Mouse (Mus musculus): ENCODE data around the gene Gstm1. TPM values are rescaled to one million over a fixed set of nuclear protein-coding genes. Genes with fewer than 3 reads are reported as not detected.
A peak's percentile ranks its signal among the peaks of the same experiment; 100 is the strongest.
"Not testable (repeated sequence)": the region's sequence is repeated elsewhere in the genome, so short reads cannot be mapped to it uniquely, and the experiment has no call there.

Gstm1 gene
- total RNA-seq, 2 experiments from 2014 or later, result 156 to 320 TPM

DNA sequence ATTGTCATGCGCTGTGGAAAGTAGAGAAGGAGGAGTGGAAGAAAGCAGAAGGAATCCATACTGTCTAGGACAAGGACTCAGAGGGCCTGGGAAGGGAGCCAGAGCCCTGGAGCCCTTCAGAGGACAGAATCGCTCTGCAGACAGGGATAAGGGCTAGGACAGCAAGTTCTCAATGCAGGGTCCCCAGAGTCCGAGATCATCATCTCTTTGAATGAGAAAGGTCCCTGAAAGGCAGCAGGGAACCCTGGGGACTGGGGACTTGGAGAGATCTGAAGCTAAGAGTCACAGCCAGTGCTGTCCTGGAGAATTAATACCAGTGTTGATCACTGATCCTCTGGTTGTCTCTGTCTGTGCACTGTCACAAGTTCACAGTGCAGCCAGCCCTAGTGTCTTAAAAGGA lies 46.7 kb downstream of the Gstm1 start:
- ATAC-seq (ENCODE audit: poor library complexity, severe bottlenecking), result not testable (repeated sequence)

- no peak for ATAC-seq (ENCODE audit: poor library complexity, severe bottlenecking)
Measured at GRCm38 (mm10) chr3:107968724-107969395, 48.9 kb downstream of the Gstm1 start, which contains the start of gene Gstm3. Gene Gstm3 (minus strand): TSS chr3:107969283.

DNA sequence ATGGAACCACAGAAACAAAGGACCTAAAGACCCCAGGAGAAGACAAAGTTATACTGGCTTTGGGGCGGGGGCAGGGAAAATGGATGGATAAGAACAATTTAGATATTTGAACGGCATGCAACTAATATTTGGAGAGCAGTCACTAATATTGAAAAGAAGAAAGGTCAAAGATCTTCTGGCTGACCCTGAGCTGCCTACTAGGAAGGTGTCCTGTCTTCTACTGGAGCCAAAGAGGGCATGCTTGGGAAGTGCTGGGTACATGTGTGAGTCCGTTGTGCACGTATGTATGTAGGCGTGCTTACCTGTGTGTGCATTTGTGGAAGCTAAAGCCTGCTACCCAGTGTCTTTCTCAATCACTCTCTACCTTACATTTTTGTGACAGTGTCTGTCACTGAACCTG lies 51.1 kb downstream of the Gstm1 start:
- ATAC-seq (ENCODE audit: poor library complexity, severe bottlenecking), result no peak

GRCm38 (mm10) chr3:107965592-107965991 lies 52.2 kb downstream of the Gstm1 start:
- ATAC-seq (ENCODE audit: poor library complexity, severe bottlenecking), result no peak

GRCm38 (mm10) chr3:107964656-107965308 lies 53.0 kb downstream of the Gstm1 start:
- ATAC-seq (ENCODE audit: poor library complexity, severe bottlenecking), result peak; percentile 63

DNA sequence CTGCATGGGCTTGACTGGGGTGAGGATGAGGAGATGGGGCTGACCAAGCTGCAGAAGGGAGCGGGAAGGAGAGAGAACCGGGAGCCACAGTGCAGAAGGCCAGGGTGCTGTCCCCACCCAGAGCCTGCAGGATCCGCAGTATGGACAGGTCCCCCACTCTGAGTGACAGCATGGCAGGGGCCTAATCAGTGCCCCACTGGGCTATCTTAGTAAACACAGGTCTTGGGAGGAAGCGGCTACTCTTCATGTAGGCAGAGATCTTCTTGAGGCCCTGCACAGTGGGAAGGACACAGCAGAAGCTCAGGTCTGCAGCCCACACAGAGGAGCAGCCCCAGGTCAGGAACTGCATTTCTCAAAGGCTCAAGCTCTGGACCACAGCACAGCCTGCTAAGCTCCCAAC lies 53.7 kb downstream of the Gstm1 start:
- ATAC-seq (ENCODE audit: poor library complexity, severe bottlenecking), result peak; percentile 35

Other genes with a start within 250 kb of the Gstm1 start
- gene Eps8l3, start 140.7 kb downstream of the Gstm1 start, total RNA-seq (2015), result not detected in 2 replicates
- not detected in 2 replicates for gene Eps8l3, start 140.7 kb downstream of the Gstm1 start, total RNA-seq (2017)
- gene Gstm5, start 122.2 kb downstream of the Gstm1 start, total RNA-seq (2015), result 4.7 and 15.4 TPM in 2 replicates
- 2.5 and 3.5 TPM in 2 replicates for gene Gstm5, start 122.2 kb downstream of the Gstm1 start, total RNA-seq (2017)
- gene Gstm7, start 86.2 kb downstream of the Gstm1 start, total RNA-seq (2015), result 1.5 and 1.9 TPM in 2 replicates
- 0.44 and 0.45 TPM in 2 replicates for gene Gstm7, start 86.2 kb downstream of the Gstm1 start, total RNA-seq (2017)
- not detected in 2 replicates for gene Gstm6, start 74.2 kb downstream of the Gstm1 start, total RNA-seq (2015)
- not detected in 2 replicates for gene Gstm6, start 74.2 kb downstream of the Gstm1 start, total RNA-seq (2017)
- gene Gstm3, start 48.7 kb downstream of the Gstm1 start, total RNA-seq (2015), result not detected in 2 replicates
- not detected in 2 replicates for gene Gstm3, start 48.7 kb downstream of the Gstm1 start, total RNA-seq (2017)
- gene Gstm2, start 31.5 kb downstream of the Gstm1 start, total RNA-seq (2015), result 0.62 TPM in 1 of 2 replicates, not detected in the other
- gene Gstm2, start 31.5 kb downstream of the Gstm1 start, total RNA-seq (2017), result 0.44 TPM in 1 of 2 replicates, not detected in the other
- gene Gstm4, start 26.9 kb upstream of the Gstm1 start, total RNA-seq (2015), result 8.0 and 10.1 TPM in 2 replicates
- 6.5 and 12.1 TPM in 2 replicates for gene Gstm4, start 26.9 kb upstream of the Gstm1 start, total RNA-seq (2017)
- 16.3 and 20.9 TPM in 2 replicates for gene Ampd2, start 68.7 kb upstream of the Gstm1 start, total RNA-seq (2015)
- gene Ampd2, start 68.7 kb upstream of the Gstm1 start, total RNA-seq (2017), result 21.8 and 23.1 TPM in 2 replicates
- gene Gnat2, start 74.8 kb upstream of the Gstm1 start, total RNA-seq (2015), result not detected in 2 replicates
- gene Gnat2, start 74.8 kb upstream of the Gstm1 start, total RNA-seq (2017), result not detected in 2 replicates
- 136 and 146 TPM in 2 replicates for gene Gnai3, start 128.2 kb upstream of the Gstm1 start, total RNA-seq (2015)
- 154 and 160 TPM in 2 replicates for gene Gnai3, start 128.2 kb upstream of the Gstm1 start, total RNA-seq (2017)
- gene Gpr61, start 136.9 kb upstream of the Gstm1 start, total RNA-seq (2015), result not detected in 2 replicates
- not detected in 2 replicates for gene Gpr61, start 136.9 kb upstream of the Gstm1 start, total RNA-seq (2017)
- gene Amigo1, start 168.4 kb upstream of the Gstm1 start, total RNA-seq (2015), result 1.4 and 3.3 TPM in 2 replicates
- gene Amigo1, start 168.4 kb upstream of the Gstm1 start, total RNA-seq (2017), result 1.4 and 2.2 TPM in 2 replicates
- gene Cyb561d1, start 183.2 kb upstream of the Gstm1 start, total RNA-seq (2015), result 4.9 and 6.7 TPM in 2 replicates
- 10.3 and 12.0 TPM in 2 replicates for gene Cyb561d1, start 183.2 kb upstream of the Gstm1 start, total RNA-seq (2017)
- 3.1 and 4.7 TPM in 2 replicates for gene Atxn7l2, start 193.0 kb upstream of the Gstm1 start, total RNA-seq (2015)
- 1.5 and 2.0 TPM in 2 replicates for gene Atxn7l2, start 193.0 kb upstream of the Gstm1 start, total RNA-seq (2017)
- not detected in 2 replicates for gene Sypl2, start 208.7 kb upstream of the Gstm1 start, total RNA-seq (2015)
- gene Sypl2, start 208.7 kb upstream of the Gstm1 start, total RNA-seq (2017), result not detected in 2 replicates
- 160 and 172 TPM in 2 replicates for gene Psma5, start 239.0 kb upstream of the Gstm1 start, total RNA-seq (2015)
- 146 and 158 TPM in 2 replicates for gene Psma5, start 239.0 kb upstream of the Gstm1 start, total RNA-seq (2017)

Measured in megakaryocyte, adult 5-6 weeks (primary cell).